Mouse (Mus musculus) hindbrain, embryonic 14.5 days (tissue): Measurements from ENCODE around the gene Lyl1. TPM values are rescaled to one million over a fixed set of nuclear protein-coding genes. Genes with fewer than 3 reads are reported as not detected.

ENCODE experiments used
- ATAC-seq: fragments of 200-750 bp; cut with Nextera tagmentation; 2 replicates; pipeline ENCODE4 v1.8.0; 2017; ENCODE audit warnings: moderate number of reproducible peaks, mild to moderate bottlenecking, moderate TSS enrichment, moderate library complexity; ENCODE audit not compliant: low FRiP score
- DNase-seq: peaks from one replicate; pipeline ENCODE4 v3.0.0-alpha.2; 2015; ENCODE audit warnings: low spot score
- H3K27ac ChIP-seq: fragments of 300-500 bp; sonication (generic); 2 replicates; pipeline ENCODE4 v1.5.1; 2014; ENCODE audit warnings: mild to moderate bottlenecking, moderate library complexity
- H3K27me3 ChIP-seq: fragments of 300-500 bp; sonication (generic); 2 replicates; pipeline ENCODE4 v1.6.1; 2014; ENCODE audit warnings: mild to moderate bottlenecking, low read length, mixed read lengths; ENCODE audit not compliant: control insufficient read depth, insufficient read depth
- H3K36me3 ChIP-seq: fragments of 300-500 bp; sonication (generic); replicated peaks from 2 replicates; pipeline ENCODE4 v1.6.1; 2014; ENCODE audit not compliant: control insufficient read depth, insufficient read depth
- H3K4me1 ChIP-seq: fragments of 300-500 bp; sonication (generic); replicated peaks from 2 replicates; pipeline ENCODE4 v1.6.1; 2014; ENCODE audit warnings: antibody characterized with exemption, low read length, mixed read lengths; ENCODE audit not compliant: control insufficient read depth, insufficient read depth
- H3K4me2 ChIP-seq: fragments of 300-500 bp; sonication (generic); replicated peaks from 2 replicates; pipeline ENCODE4 v1.6.1; 2014; ENCODE audit warnings: mild to moderate bottlenecking, moderate library complexity
- H3K4me3 ChIP-seq: fragments of 300-500 bp; sonication (generic); replicated peaks from 2 replicates; pipeline ENCODE4 v1.5.1; 2014; ENCODE audit warnings: mild to moderate bottlenecking, low read length
- H3K9ac ChIP-seq: fragments of 300-500 bp; sonication (generic); 2 replicates; pipeline ENCODE4 v1.6.1; 2014
- H3K9me3 ChIP-seq: fragments of 300-500 bp; sonication (generic); 2 replicates; pipeline ENCODE4 v1.6.1; 2016; ENCODE audit warnings: low read length; ENCODE audit not compliant: control insufficient read depth
- WGBS: fragments of 180-500 bp; shearing (Covaris S2); extraction: QIAGEN DNeasy Blood & Tissue Kit; methylation state at CpG from one replicate; pipeline ENCODE4 v1.1.7; 2014; 5-methylcytosine and 5-hydroxymethylcytosine counted together
- polyA plus RNA-seq: library from polyadenylated mRNA; unstranded; fragments of >200 nt; fragmentation: Nextera tagmentation; extraction: Ambion mirVana; gene quantifications from 2 replicates; pipeline ENCODE4 v1.2.1, GENCODE M21; 2014

Gene Lyl1
- 3.8 and 5.1 TPM in 2 replicates for polyA plus RNA-seq

GRCm38 (mm10) chr8:84700941-84701911, at the start of gene Lyl1:
TSS of gene Lyl1 (plus strand) at chr8:84701457.
- Histone ChIP-seq H3K9me3 (no peaks in the 10 kb centered on the region), H3K4me3 (peak within 1 kb of the TSS; percentile 14; the same call in 1 of the 2 replicates), H3K9ac (peak within 1 kb of the TSS; percentile 4; the same call in 1 of the 2 replicates), H3K4me1 (peaks cover 15% of the 10 kb centered on the region; the same call in 1 of the 2 replicates), H3K27ac (peak within 1 kb of the TSS; percentile 44; the same call in 1 of the 2 replicates), H3K27me3 (peaks cover 45% of the 10 kb centered on the region), H3K36me3 (peaks cover 34% of the 10 kb centered on the region), H3K4me2 (peak within 1 kb of the TSS; percentile 25; the same call in 1 of the 2 replicates)
- DNase-seq: no peak
- 13% methylated on average over 33 of the region's 34 CpGs for WGBS
- ATAC-seq: no peak

DNA sequence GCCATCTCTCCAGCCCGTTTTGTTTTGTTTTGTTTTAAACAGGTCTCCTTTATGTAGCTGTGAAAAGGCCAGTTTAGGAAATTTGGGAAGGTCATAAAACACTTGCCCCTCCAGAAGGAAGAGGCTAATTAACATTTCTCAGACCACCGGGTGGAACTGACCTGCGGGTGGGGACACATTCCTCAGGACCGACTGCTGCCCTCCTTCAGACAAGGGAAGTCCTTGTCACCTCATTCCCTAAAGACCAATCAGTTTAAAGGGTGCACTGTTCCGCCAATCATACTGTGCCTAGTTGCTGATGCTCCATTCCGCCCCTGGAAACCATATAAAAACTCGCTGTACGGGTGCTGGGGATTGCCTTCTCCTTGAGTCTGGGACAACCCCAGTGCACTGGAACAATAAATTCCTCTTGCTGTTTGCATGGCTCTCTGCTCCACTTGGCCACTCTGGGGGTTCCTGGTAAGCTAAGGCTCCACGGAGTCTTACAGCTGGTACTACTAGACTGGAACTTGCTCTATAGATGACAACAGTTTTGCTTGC, 48.1 kb upstream of the Lyl1 start:
- ATAC-seq: no peak
- no peak overlapping the region for H3K27ac ChIP-seq

DNA sequence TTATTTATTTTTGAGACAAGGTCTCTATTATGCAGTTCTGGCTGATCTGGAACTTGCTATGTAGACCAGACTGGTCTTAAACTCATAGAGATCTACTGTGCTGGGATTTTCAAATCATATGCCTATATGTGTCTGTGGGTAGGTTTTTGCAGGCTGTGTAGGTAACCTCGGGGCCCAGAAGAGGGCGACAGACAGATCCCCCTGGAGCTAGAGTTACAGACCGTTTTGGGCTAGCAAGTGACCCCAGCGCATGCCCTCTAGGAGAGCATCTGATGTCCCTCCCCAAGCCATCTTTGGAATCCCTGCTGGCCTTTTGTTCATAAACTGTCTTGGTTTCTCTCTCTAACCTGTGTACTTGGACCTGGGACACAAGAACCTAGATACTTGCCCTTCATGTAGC, 46.7 kb upstream of the Lyl1 start:
- WGBS: 40% methylated on average over 4 of the region's 4 CpGs

More for the DNA sequence above, 48.1 kb upstream of the Lyl1 start:
- Histone ChIP-seq H3K4me2 (no peak overlapping the region), H3K27me3 (no peaks in the 10 kb centered on the region), H3K4me3 (no peak overlapping the region), H3K9me3 (no peaks in the 10 kb centered on the region), H3K9ac (no peak overlapping the region), H3K36me3 (no peaks in the 10 kb centered on the region), H3K4me1 (peaks cover 14% of the 10 kb centered on the region)
- DNase-seq: no peak
- 62% methylated on average over 9 of the region's 9 CpGs for WGBS

DNA sequence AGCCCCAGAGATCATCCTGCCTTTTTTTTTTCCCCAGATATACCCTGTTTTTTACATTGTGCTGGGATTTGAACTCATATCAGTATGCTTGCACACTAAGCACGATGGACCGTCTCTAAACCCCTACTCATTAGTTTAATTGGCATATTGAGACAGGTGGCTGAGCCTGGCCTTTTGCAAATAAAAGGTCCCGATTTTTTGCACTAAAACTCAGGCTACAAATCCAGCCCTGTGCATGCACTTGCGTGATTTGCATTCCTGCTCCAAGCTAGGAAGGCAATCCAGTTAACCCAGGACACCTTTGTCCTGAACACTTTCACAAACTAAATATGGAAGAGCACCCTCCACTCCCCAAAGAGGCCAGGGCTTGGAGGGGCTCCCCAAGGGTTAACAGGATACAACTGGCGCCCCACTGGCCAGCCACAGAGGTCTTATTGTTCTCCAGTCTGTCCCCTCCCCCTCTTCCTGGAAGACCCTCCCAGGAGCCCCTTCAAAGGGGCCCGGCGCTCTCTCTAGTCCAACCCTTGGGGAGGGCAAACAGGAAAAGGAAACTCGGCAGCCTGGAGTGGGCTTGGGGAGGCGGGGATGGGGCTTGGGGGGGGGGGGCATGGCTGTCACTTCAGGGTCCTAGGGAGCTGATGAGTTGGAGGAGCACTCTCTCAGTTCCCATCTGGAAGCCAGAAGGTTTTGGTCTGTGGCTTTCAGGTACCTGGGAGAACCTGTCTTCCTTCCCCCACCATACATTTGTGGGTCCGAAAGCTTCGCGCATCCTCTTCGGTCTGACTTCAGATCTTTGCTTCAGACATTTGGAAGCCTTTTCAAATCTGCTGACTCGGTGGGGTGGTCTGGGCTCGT, 45.7 kb upstream of the Lyl1 start:
- H3K9me3 ChIP-seq: no peaks in the 10 kb centered on the region
- H3K4me3 ChIP-seq: peak overlapping the region; percentile 26
- peak overlapping the region; percentile 46 for H3K4me2 ChIP-seq
- peak overlapping the region; percentile 79 for H3K27ac ChIP-seq
- DNase-seq (no peak), ATAC-seq (peak; percentile 71)
- no peaks in the 10 kb centered on the region for H3K36me3 ChIP-seq
- H3K4me1 ChIP-seq: peaks cover 25% of the 10 kb centered on the region
- under 1% methylated on average over 15 of the region's 15 CpGs for WGBS
- no peaks in the 10 kb centered on the region for H3K27me3 ChIP-seq
- peak overlapping the region; percentile 52 for H3K9ac ChIP-seq

More for the DNA sequence above, 46.7 kb upstream of the Lyl1 start:
- Histone ChIP-seq H3K4me1 (peaks cover 15% of the 10 kb centered on the region), H3K27ac (peak overlapping the region; percentile 79; the same call in 1 of the 2 replicates), H3K36me3 (no peaks in the 10 kb centered on the region), H3K4me3 (no peak overlapping the region), H3K4me2 (no peak overlapping the region), H3K9me3 (no peaks in the 10 kb centered on the region), H3K27me3 (no peaks in the 10 kb centered on the region), H3K9ac (no peak overlapping the region)
- no peak for ATAC-seq
- no peak for DNase-seq

GRCm38 (mm10) chr8:84656191-84656525, 45.1 kb upstream of the Lyl1 start:
- ATAC-seq (no peak), DNase-seq (no peak)
- Histone ChIP-seq H3K4me1 (peaks cover 31% of the 10 kb centered on the region), H3K4me2 (peak overlapping the region; percentile 46), H3K36me3 (no peaks in the 10 kb centered on the region), H3K27me3 (no peaks in the 10 kb centered on the region), H3K4me3 (peak overlapping the region; percentile 26), H3K27ac (peak overlapping the region; percentile 79), H3K9me3 (no peaks in the 10 kb centered on the region), H3K9ac (peak overlapping the region; percentile 52)
- under 1% methylated on average over 10 of the region's 10 CpGs for WGBS

DNA sequence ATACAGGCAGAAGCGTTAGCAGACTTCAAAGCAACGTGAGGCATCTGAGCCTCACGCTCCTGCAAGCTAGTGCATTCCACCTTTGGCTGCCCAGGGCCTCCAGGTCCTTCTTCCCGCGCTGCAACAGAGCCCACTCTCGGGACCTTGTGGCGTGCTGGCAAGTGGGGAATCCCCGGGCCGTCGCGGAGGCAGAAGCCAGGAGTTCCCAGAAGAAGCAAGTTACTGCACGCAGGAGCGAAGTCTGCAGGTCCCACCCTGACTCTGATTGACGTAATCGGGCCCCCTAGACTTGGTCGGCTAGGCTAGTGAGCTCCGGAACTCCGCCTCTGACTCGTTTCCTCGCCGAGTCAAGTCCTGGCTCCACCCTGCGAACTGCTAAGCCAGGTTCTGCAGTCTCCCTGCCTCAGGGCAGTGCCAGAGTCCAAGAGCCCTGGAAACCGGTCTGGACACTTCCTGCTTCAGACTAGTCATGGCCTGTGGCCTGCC, 44.6 kb upstream of the Lyl1 start:
- Histone ChIP-seq H3K4me3 (peak overlapping the region; percentile 26), H3K36me3 (no peaks in the 10 kb centered on the region), H3K4me2 (peak overlapping the region; percentile 46), H3K27ac (peak overlapping the region; percentile 79), H3K27me3 (no peaks in the 10 kb centered on the region), H3K4me1 (peaks cover 36% of the 10 kb centered on the region), H3K9me3 (no peaks in the 10 kb centered on the region), H3K9ac (peak overlapping the region; percentile 52)
- WGBS: 3% methylated on average over 23 of the region's 23 CpGs
- no peak for DNase-seq
- ATAC-seq: 0 out of 2 replicates have a peak, but pooled peaks have one; percentile 9

- peaks cover 40% of the 10 kb centered on the region for H3K4me1 ChIP-seq
- H3K27ac ChIP-seq: no peak overlapping the region
- no peak for ATAC-seq
- peak overlapping the region; percentile 46 for H3K4me2 ChIP-seq
- H3K9me3 ChIP-seq: no peaks in the 10 kb centered on the region
- no peaks in the 10 kb centered on the region for H3K36me3 ChIP-seq
- H3K9ac ChIP-seq: no peak overlapping the region
- H3K4me3 ChIP-seq: peak overlapping the region; percentile 26; the same call in 1 of the 2 replicates
- no peak for DNase-seq
- H3K27me3 ChIP-seq: no peaks in the 10 kb centered on the region
Observed at GRCm38 (mm10) chr8:84657203-84657602, 44.1 kb upstream of the Lyl1 start.

DNA sequence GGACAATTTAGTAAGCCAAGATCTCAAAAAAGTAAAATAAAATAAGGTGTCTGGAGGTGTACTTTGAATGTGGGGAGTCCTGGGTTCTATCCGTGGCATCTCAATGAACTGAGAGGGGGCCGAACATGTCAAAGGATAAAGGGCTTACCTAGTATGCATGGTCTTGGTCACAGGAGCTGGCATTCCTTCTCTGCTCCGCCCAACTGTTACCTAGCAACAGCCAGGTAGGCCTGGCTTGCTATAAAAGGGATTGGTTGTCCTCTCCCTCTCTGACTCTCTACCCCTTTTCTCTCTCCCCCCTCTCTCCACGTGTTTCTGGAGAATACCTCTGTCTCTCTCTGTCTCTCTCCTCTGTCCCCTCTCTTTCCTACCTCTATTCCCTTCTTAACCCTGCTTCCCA, 43.6 kb upstream of the Lyl1 start:
- DNase-seq (no peak), ATAC-seq (no peak)
- WGBS: 53% methylated on average over 4 of the region's 4 CpGs
- Histone ChIP-seq H3K27ac (no peak overlapping the region), H3K9me3 (no peaks in the 10 kb centered on the region), H3K27me3 (no peaks in the 10 kb centered on the region), H3K4me3 (no peak overlapping the region), H3K9ac (no peak overlapping the region), H3K4me2 (no peak overlapping the region), H3K4me1 (peaks cover 40% of the 10 kb centered on the region), H3K36me3 (no peaks in the 10 kb centered on the region)
